Mouse (Mus musculus) stomach, postnatal 0 days (tissue): ENCODE measurements around the gene Oasl1.

Experiments used
- CTCF ChIP-seq: IDR thresholded peaks from 2 replicates; pipeline ENCODE4 v1.5.1; 2016; ENCODE audit warnings: antibody characterized with exemption, low read depth, mild to moderate bottlenecking, moderate library complexity
- EP300 ChIP-seq: optimal IDR thresholded peaks from 2 replicates; pipeline ENCODE3; 2016; ENCODE audit warnings: antibody characterized with exemption

DNA sequence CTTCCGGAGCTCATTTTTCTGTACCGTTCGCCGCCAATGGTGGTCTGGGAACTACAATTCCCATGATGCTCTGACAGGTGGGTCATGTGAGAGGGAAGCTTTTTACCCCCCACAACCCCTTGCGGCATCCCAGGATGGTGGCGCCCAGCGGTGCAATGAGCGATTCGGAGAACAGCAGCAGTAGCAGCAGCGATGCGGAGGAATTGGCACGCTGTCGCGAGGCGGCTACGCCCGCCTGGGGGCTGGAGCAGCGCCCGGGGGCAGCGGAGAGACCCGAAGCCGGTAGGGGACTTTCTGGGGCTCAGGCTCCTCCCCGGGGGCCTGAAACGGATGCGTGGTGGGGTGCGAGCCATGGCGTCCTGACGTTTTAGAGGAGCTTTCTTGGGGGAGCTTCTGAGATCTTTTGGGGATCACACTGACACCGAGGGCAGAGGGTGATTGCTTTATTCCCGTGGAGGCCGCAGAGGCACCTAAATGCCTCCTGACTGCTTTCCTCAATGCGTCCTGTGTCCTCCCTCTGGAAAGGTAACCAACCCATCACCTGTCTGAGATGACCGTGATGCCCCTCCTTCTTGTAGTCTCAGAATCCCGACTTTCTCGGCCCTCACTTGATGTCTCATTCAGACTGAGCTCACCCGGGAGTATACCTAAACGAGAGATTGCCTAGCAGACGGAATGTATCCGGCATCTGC lies 19.2 kb downstream of the Oasl1 start, which contains the start of gene 2210016L21Rik:
- TF ChIP-seq CTCF (peak; percentile 44), EP300 (no peak)
